Mouse (Mus musculus): ENCODE data around the gene Gnai3.

Gene Gnai3

GRCm38 (mm10) chr3:108083904-108084407 lies 62.0 kb downstream of the Gnai3 start:
- DNase-seq (ENCODE audit: low spot score in 2 of 2): no peak

- DNase-seq (ENCODE audit: low spot score in 2 of 2): no peak
These were observed 62.8 kb downstream of the Gnai3 start for GRCm38 (mm10) chr3:108083161-108083560.

GRCm38 (mm10) chr3:108082251-108082875 lies 63.6 kb downstream of the Gnai3 start:
- no peak for DNase-seq (ENCODE audit: low spot score in 2 of 2)

- no peak for DNase-seq (ENCODE audit: low spot score in 2 of 2)
These were observed 64.3 kb downstream of the Gnai3 start for GRCm38 (mm10) chr3:108081681-108082080.

GRCm38 (mm10) chr3:108076836-108077235 lies 69.1 kb downstream of the Gnai3 start:
- DNase-seq (ENCODE audit: low spot score in 2 of 2): no peak

GRCm38 (mm10) chr3:108072983-108073569 lies 72.9 kb downstream of the Gnai3 start:
- DNase-seq (ENCODE audit: low spot score in 2 of 2): no peak

GRCm38 (mm10) chr3:108070295-108071293 lies 75.4 kb downstream of the Gnai3 start:
- peak in 1 of 2 experiments; percentile 57 for DNase-seq (ENCODE audit: low spot score in 2 of 2)

GRCm38 (mm10) chr3:108069231-108069870 lies 76.6 kb downstream of the Gnai3 start:
- peak in 1 of 2 experiments; percentile 53 for DNase-seq (ENCODE audit: low spot score in 2 of 2)

GRCm38 (mm10) chr3:108068826-108069225 lies 77.1 kb downstream of the Gnai3 start:
- no peak for DNase-seq (ENCODE audit: low spot score in 2 of 2)

- no peak for DNase-seq (ENCODE audit: low spot score in 2 of 2)
These were observed 78.5 kb downstream of the Gnai3 start for GRCm38 (mm10) chr3:108067370-108067934.

- no peak for DNase-seq (ENCODE audit: low spot score in 2 of 2)
These were observed 80.4 kb downstream of the Gnai3 start for GRCm38 (mm10) chr3:108065551-108065950.

GRCm38 (mm10) chr3:108064672-108065071 lies 81.3 kb downstream of the Gnai3 start:
- no peak for DNase-seq (ENCODE audit: low spot score in 2 of 2)

- DNase-seq (ENCODE audit: low spot score in 2 of 2): no peak
These were observed 83.3 kb downstream of the Gnai3 start for GRCm38 (mm10) chr3:108062648-108063047.

GRCm38 (mm10) chr3:108061420-108061819 lies 84.5 kb downstream of the Gnai3 start:
- DNase-seq (ENCODE audit: low spot score in 2 of 2): no peak
